Mouse (Mus musculus) olfactory bulb, adult 2 months (tissue): ENCODE measurements around the gene Gm43191. TPM values are rescaled to one million over a fixed set of nuclear protein-coding genes. Genes with fewer than 3 reads are reported as not detected.

Source experiments
- H3K27ac ChIP-seq: fragments of 200-500 bp; 2 replicates; pipeline ENCODE4 v1.5.1; 2012; ENCODE audit warnings: low read depth, low read length; ENCODE audit not compliant: insufficient read depth
- H3K4me1 ChIP-seq: fragments of 200-500 bp; 2 replicates; pipeline ENCODE4 v1.6.1; 2012; ENCODE audit warnings: low read length; ENCODE audit not compliant: control insufficient read depth, insufficient read depth
- H3K4me3 ChIP-seq: fragments of 200-500 bp; 2 replicates; pipeline ENCODE4 v1.5.1; 2012; ENCODE audit warnings: mild to moderate bottlenecking, low read depth, low read length, moderate library complexity; ENCODE audit not compliant: insufficient read depth
- CTCF ChIP-seq: fragments of 200-500 bp; IDR thresholded peaks from 2 replicates; pipeline ENCODE4 v1.5.1; 2012; ENCODE audit warnings: low read depth, mild to moderate bottlenecking, low read length, moderate library complexity; ENCODE audit not compliant: insufficient read depth
- POLR2A ChIP-seq: fragments of 200-500 bp; IDR thresholded peaks from 2 replicates; pipeline ENCODE4 v1.6.1; 2012; ENCODE audit warnings: mild to moderate bottlenecking, low read depth, low read length, moderate library complexity; ENCODE audit not compliant: insufficient read depth
- WGBS: fragments of 180-500 bp; shearing (Covaris S2); methylation state at CpG from one replicate; pipeline ENCODE4 v1.1.7; 2018; 5-methylcytosine and 5-hydroxymethylcytosine counted together
- polyA plus RNA-seq: library from polyadenylated mRNA; stranded (reverse); fragments of >200 nt; gene quantifications from 2 replicates; pipeline ENCODE4 v1.2.4, GENCODE M21; 2012; ENCODE audit warnings: low replicate concordance; ENCODE audit not compliant: missing spikeins, insufficient read depth, insufficient read length

Gm43191 gene
- polyA plus RNA-seq, result not detected in 2 replicates

DNA sequence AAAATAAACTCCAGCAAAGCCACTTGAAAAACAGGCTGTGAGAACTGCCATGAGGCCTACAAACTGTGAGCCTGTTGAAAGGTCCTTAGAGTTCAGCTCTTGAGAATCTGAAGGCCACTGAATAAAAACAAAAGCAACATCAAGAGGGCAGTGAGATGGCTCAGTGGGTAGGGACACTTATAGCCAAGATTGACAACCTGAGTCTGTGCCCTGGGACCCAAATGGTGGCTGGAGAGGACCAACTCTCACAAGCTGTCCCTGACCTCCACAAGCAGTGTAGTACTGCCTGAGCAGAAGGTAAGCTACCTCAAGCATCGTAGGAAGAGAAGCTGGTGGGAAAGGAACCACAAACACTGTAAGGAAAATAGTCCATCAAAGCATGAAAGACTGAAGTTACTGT lies at the start of gene Gm43191:
Gm43191 (minus strand) TSS at position 101 of the 400 bp plus-strand sequence.
- H3K4me1 ChIP-seq, result no peaks in the 10 kb centered on the region
- 94% methylated on average over 1 of the region's 1 CpGs for WGBS
- TF ChIP-seq POLR2A (no peak), CTCF (no peak)
- H3K4me3 ChIP-seq, result no peak within 1 kb of the TSS
- H3K27ac ChIP-seq, result no peak within 1 kb of the TSS

DNA sequence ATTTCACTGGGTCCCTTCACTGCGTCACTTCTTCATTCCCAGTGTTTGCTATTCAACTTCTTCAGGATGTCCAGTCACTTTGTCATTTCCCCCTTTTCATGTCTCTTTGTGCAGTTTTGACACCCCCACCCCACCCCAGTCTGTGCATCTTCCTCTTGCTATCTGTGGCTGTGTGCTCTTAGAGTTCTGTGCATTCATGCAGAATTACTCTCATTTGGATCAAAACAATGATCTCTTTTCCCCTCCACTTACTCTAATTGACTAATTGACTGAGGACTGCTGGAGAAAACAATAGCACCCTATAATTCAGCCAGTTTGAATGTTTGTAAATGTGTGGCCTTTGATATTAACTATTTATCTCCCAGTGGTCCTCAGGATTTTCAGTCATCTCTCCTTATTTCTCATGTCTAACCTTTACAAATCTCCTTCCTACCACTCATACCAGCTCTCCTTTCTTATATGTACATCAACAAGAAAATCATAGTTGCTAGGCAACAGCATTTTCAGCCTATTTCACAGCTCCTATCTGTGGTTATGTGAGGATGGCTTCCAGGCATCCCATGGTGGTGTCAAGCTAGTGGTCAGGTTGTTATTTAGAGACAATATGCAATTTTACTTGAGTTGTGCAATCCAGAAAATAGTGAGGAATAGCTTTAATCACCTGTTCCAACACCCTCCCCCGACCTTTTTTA lies 48.6 kb upstream of the Gm43191 start:
- no peak overlapping the region for H3K4me3 ChIP-seq
- 48% methylated on average over 2 of the region's 2 CpGs for WGBS
- no peaks in the 10 kb centered on the region for H3K4me1 ChIP-seq
- H3K27ac ChIP-seq, result no peak overlapping the region
- no peak for TF ChIP-seq POLR2A
- TF ChIP-seq CTCF, result no peak

DNA sequence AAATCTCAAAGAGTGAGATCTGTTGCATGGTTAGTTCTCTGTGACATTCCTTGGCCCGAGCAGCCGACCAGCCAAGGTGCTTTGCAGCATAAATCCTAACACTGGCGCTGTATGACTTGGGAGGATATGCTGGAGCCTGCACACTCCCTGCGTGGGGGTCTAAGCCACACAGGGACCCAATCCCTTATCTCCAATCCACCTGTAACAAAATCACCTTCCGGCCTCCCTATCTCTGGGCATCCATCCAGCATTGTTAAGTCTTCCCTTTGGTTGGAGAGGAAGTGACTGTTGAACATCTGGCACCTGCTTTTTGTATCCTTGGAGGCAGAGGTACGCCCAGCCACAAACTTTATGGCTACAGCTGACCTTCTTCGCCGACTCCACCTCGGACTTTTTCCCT lies 45.7 kb upstream of the Gm43191 start:
- no peak overlapping the region for H3K4me3 ChIP-seq

DNA sequence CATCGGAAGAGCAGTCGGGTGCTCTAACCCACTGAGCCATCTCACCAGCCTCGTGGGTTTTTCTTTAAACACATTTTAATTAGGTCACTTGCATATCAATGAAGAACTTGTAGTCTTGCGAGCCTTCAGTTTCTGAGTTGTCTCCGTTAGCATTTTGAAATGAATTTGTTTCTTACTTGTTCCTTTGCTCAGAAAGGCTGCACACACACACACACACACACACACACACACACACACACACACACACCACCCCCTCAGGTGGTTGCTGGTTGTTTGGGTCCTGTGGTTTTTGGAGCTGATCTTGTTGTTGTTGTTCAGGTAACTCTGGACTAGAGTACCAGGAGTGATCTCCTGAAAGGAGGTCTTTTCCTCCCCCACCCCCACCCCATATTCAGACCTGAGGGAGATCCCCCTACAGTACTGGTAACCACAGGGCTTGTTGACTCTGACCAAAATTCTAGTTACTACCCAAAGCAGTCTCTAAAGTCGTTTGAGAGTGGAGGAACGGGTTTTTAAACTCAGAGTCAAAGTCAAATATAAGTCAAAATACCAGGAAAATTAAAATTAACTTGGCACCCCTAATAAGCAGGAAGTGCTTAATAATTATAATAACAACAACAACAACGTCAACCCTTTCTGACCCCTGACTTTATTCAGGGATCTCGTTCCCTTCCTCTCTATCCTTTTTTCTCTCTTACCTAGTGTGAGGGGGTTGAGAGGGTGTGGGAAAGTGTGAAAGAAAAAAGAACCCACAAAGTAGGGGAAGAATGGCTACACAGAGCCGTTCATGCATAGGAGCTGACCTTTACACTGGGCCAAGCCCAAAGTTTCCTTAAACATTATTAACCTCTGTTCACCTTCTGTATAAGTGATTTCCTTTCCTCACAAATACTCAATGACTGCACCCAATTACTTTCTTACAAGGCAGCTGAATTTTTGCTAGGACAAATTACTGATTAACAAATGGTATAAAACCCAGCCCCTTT lies 42.7 kb upstream of the Gm43191 start:
- Histone ChIP-seq H3K27ac (no peak overlapping the region), H3K4me1 (no peaks in the 10 kb centered on the region), H3K4me3 (no peak overlapping the region)
- TF ChIP-seq CTCF (no peak), POLR2A (no peak)
- WGBS, result 46% methylated on average over 10 of the region's 10 CpGs

More for the DNA sequence above, 45.7 kb upstream of the Gm43191 start:
- no peak overlapping the region for H3K27ac ChIP-seq
- no peak for TF ChIP-seq CTCF
- TF ChIP-seq POLR2A, result no peak
- 77% methylated on average over 9 of the region's 9 CpGs for WGBS
- H3K4me1 ChIP-seq, result no peaks in the 10 kb centered on the region

DNA sequence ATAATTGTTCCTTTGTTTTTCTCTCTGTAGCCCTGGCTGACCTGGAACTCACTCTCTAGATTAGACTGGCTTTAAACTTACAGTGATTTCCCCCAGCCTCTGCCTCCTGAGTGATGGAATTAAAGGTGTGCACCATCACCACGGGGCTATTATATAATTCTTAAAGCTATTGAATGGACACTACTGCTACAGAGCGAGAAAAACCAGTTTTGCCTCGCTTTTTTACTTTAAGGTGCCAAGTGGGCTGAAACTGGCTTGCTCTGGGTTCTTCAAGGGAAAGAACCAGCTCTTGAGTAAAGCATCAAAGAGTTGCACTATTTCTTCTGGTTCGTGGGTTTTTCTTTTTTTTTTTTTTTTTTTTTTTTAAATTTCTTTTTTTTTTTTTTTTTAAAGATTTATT lies 41.9 kb upstream of the Gm43191 start:
- TF ChIP-seq CTCF, result no peak
- TF ChIP-seq POLR2A, result no peak
- H3K27ac ChIP-seq, result no peak overlapping the region
- no peaks in the 10 kb centered on the region for H3K4me1 ChIP-seq
- no peak overlapping the region for H3K4me3 ChIP-seq
- 76% methylated on average over 4 of the region's 4 CpGs for WGBS

DNA sequence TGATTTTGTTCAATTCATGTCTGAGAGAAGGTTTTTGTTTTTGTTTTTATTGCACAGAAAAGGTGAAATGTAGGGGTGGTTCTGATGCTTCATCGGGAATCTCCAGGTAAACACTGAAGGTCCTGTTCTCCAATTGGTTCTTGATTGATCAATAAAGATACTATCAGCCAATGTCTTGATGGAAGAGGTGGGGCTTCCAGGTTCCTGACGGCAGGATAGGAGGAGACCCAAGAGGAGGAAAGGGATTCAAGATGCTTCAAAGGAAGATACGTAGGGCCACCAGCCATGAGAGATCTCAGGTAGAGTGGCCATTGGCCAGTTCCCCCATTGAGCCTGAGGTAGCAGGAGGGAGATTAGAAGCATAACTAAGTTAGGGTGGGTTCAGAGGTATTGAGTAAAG lies 37.9 kb upstream of the Gm43191 start:
- Histone ChIP-seq H3K4me1 (0 out of 2 replicates have a peak, but pooled peaks cover under 1% of the 10 kb centered on the region), H3K27ac (no peak overlapping the region), H3K4me3 (no peak overlapping the region)
- TF ChIP-seq POLR2A, result no peak
- no peak for TF ChIP-seq CTCF
- 86% methylated on average over 3 of the region's 3 CpGs for WGBS

DNA sequence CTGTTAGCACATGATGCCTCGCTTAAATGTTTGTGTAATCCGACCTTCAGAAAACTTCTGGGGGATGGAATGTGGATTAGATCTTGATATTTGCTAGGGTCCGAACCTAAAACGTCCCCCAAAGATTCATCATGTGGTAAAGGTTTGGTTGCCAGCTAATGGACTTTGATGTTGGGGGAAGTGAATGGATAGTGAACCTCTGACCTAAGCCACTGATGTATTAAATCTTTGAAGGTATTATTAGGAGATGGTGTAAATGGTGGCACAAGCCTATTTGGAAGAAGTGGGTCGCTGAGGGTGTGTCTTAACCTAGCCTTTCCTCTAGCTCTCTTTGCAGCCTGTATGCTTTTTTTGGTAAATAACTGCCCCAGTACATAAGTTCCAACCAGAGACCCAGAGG lies 32.0 kb upstream of the Gm43191 start:
- H3K4me1 ChIP-seq, result peaks cover 6% of the 10 kb centered on the region
- TF ChIP-seq CTCF (no peak), POLR2A (no peak)
- no peak overlapping the region for H3K27ac ChIP-seq
- 27% methylated on average over 5 of the region's 5 CpGs for WGBS
- no peak overlapping the region for H3K4me3 ChIP-seq

DNA sequence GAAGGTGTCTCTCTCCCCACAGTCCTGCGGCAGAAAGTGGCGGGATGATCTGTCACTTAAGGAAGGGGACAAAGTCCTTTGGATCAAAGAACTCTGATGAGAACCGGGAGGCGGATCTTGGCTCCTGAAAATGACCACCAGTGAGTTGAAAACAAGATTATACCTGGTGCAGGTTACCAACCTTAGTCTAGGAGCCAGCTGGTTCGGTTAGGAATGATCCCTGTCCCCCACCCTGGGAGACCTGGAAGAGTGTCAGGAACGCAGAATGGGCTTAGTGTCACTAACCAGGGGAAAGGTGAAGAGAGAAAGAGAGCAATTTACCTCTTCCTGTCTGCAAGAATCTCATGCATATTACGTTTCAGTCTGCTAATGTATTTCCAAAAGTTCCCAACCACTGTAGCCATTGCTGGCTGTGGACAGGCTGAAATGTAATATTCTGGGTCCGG lies 31.4 kb upstream of the Gm43191 start, which contains the start of gene Slc35a3:
Slc35a3 (minus strand) TSS at position 396 of the 446 bp plus-strand sequence.
- no peak for TF ChIP-seq POLR2A
- no peak for TF ChIP-seq CTCF
- Histone ChIP-seq H3K4me1 (peaks cover 6% of the 10 kb centered on the region), H3K27ac (no peak within 1 kb of the TSS), H3K4me3 (peak within 1 kb of the TSS; percentile 74)
- WGBS, result 2% methylated on average over 8 of the region's 8 CpGs
